Mouse (Mus musculus) forebrain, embryonic 14.5 days (tissue): ENCODE results near the gene Zfp764. TPM values are rescaled to one million over a fixed set of nuclear protein-coding genes. Genes with fewer than 3 reads are reported as not detected.
"Not testable (repeated sequence)": the region's sequence is repeated elsewhere in the genome, so short reads cannot be mapped to it uniquely, and the experiment has no call there.

Source experiments
- ATAC-seq: fragments of 200-750 bp; cut with Nextera tagmentation; 2 replicates; pipeline ENCODE4 v1.8.0; 2017; ENCODE audit warnings: mild to moderate bottlenecking, moderate library complexity
- DNase-seq: peaks from one replicate; pipeline ENCODE4 v3.0.0-alpha.2; 2015; ENCODE audit warnings: low spot score
- H3K27ac ChIP-seq: fragments of 300-500 bp; sonication (generic); 2 replicates; pipeline ENCODE4 v1.5.1; 2014; ENCODE audit warnings: low read depth, mild to moderate bottlenecking, control low read depth, low read length, moderate library complexity
- H3K27me3 ChIP-seq: fragments of 300-500 bp; sonication (generic); replicated peaks from 2 replicates; pipeline ENCODE4 v1.6.1; 2014; ENCODE audit warnings: low read length, control low read depth, mixed read lengths; ENCODE audit not compliant: control insufficient read depth, insufficient read depth
- H3K36me3 ChIP-seq: fragments of 300-500 bp; sonication (generic); 2 replicates; pipeline ENCODE4 v1.6.1; 2014; ENCODE audit warnings: low read length, control low read depth; ENCODE audit not compliant: control insufficient read depth, insufficient read depth
- H3K4me1 ChIP-seq: fragments of 300-500 bp; sonication (generic); 2 replicates; pipeline ENCODE4 v1.6.1; 2014; ENCODE audit warnings: antibody characterized with exemption, low read length, control low read depth; ENCODE audit not compliant: control insufficient read depth, insufficient read depth
- H3K4me2 ChIP-seq: fragments of 300-500 bp; sonication (generic); 2 replicates; pipeline ENCODE4 v1.6.1; 2014; ENCODE audit warnings: mild to moderate bottlenecking, control low read depth, low read length
- H3K4me3 ChIP-seq: fragments of 300-500 bp; sonication (generic); 2 replicates; pipeline ENCODE4 v1.5.1; 2014; ENCODE audit warnings: low read depth, low read length, control low read depth
- H3K9ac ChIP-seq: fragments of 300-500 bp; sonication (generic); 2 replicates; pipeline ENCODE4 v1.6.1; 2014; ENCODE audit warnings: mild to moderate bottlenecking, low read length, control low read depth, moderate library complexity
- H3K9me3 ChIP-seq: fragments of 300-500 bp; sonication (generic); replicated peaks from 2 replicates; pipeline ENCODE4 v1.6.1; 2016; ENCODE audit warnings: low read length, control low read depth, mixed read lengths; ENCODE audit not compliant: control insufficient read depth
- WGBS: fragments of 180-500 bp; shearing (Covaris S2); extraction: QIAGEN DNeasy Blood & Tissue Kit; methylation state at CpG from one replicate; pipeline ENCODE4 v1.1.7; 2014; 5-methylcytosine and 5-hydroxymethylcytosine counted together
- polyA plus RNA-seq: library from polyadenylated mRNA; unstranded; fragments of >200 nt; fragmentation: Nextera tagmentation; extraction: Ambion mirVana; gene quantifications from 2 replicates; pipeline ENCODE4 v1.2.1, GENCODE M21; 2014

The Zfp764 gene
- polyA plus RNA-seq, result 4.4 and 4.5 TPM in 2 replicates

DNA sequence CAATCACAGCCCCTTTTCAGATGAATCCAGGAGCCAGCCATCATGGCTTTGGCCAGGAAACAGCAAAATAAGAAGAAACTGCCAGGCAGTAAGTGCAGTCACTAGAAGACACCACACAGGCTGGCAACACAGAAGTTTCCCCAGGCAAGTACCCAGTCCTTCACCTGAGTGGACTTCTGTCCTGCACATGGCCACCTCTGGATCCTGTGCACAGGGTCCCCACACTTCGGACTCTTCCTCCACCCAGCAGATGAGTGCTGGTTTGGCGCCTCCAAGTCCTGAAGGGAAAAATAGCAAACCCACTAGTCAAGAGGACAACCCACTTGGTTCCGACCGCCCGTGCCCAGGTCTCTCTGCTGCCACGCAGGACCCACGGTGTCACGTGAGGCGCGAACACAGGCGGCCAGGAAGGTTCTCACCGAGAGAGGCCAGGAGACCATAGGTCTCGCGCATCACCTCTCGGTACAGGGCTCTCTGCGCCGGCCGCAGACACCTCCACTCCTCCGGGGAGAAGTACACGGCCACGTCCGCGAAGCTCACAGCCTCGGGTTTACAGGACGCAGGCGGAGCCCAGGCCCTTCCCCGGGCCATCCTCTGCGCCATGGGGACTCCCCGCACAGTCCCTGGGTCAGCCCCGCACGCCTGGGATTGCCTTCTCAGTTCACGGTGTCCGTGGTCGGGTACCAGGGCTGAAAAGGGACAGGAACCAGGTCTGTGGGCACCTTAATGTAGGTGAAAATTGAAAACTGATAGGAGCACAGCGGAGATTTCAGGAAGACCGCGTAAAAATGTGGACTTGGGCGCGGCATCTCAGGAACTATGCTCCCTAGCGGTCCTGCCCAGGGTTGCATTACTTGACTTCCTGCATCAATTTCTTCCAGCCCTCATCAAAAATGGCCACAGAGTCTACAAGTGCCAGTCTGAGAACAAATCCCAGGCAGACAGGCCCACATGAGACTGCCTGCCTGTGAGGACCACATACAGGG is at the start of gene Zfp764:
Gene Zfp764, minus strand, starts transcription at position 821 of the 986 bp plus-strand sequence.
- peak within 1 kb of the TSS; percentile 46 for H3K4me3 ChIP-seq
- DNase-seq, result peak; percentile 93

DNA sequence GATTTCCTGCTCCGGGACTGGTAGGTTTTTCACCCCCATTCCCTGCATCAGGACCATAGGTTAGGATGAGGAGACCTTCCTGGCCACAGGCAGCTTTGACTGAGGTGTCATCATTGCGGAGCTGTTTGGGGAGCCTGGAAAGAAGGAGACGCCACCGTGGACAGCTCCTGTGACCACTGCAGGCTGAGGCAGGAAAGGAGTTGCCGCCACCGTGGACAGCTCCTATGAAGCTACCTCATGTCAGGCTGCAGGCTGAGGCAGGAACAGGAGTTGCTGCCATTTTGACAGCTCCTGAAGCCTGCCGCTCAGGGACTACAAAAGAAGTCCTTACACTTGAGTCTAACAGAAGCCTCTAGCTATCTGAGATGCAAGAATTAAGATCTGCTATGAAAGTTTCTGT is 48.3 kb upstream of the Zfp764 start:
- peaks cover 15% of the 10 kb centered on the region for H3K4me1 ChIP-seq
- ATAC-seq (no peak), DNase-seq (no peak)
- peaks cover 3% of the 10 kb centered on the region; the same call in 1 of the 2 replicates for H3K9me3 ChIP-seq
- no peak overlapping the region for H3K4me2 ChIP-seq
- H3K36me3 ChIP-seq, result peaks cover 42% of the 10 kb centered on the region
- WGBS, result 95% methylated on average over 7 of the region's 7 CpGs
- no peak overlapping the region for H3K4me3 ChIP-seq
- H3K9ac ChIP-seq, result no peak overlapping the region
- H3K27me3 ChIP-seq, result no peaks in the 10 kb centered on the region
- H3K27ac ChIP-seq, result no peak overlapping the region

More for the DNA sequence above, at the start of gene Zfp764:
- H3K36me3 ChIP-seq, H3K4me1 ChIP-seq, H3K27ac ChIP-seq, H3K9me3 ChIP-seq, H3K27me3 ChIP-seq: not testable (repeated sequence)
- peak within 1 kb of the TSS; percentile 77 for H3K9ac ChIP-seq
- peak within 1 kb of the TSS; percentile 80 for H3K4me2 ChIP-seq
- peak; percentile 89 for ATAC-seq
- 11% methylated on average over 40 of the region's 40 CpGs for WGBS

DNA sequence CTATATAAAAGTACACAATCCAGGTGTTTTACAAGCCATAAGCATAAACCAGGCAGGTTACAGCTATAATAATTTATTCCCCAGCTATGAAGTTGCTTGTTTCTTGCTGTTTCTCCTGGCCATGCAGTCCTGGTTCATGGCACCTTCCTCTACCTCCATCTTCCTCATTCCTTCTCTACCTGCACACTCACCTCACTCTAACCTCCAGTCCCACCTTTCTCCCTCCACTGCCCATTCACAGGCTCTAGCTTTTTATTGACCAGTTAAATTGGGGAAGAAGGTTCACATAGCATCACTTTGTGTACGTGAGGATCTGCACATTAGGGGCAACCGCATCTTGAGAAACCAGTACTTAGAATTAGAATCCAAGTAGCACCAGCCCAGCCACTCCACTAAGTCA is 46.4 kb upstream of the Zfp764 start:
- Histone ChIP-seq H3K9ac (no peak overlapping the region), H3K27ac (no peak overlapping the region), H3K4me3 (no peak overlapping the region), H3K27me3 (no peaks in the 10 kb centered on the region), H3K36me3 (peaks cover 35% of the 10 kb centered on the region), H3K4me1 (peaks cover 17% of the 10 kb centered on the region), H3K4me2 (no peak overlapping the region), H3K9me3 (peaks cover 3% of the 10 kb centered on the region; the same call in 1 of the 2 replicates)
- 98% methylated on average over 2 of the region's 2 CpGs for WGBS
- DNase-seq (no peak), ATAC-seq (no peak)

DNA sequence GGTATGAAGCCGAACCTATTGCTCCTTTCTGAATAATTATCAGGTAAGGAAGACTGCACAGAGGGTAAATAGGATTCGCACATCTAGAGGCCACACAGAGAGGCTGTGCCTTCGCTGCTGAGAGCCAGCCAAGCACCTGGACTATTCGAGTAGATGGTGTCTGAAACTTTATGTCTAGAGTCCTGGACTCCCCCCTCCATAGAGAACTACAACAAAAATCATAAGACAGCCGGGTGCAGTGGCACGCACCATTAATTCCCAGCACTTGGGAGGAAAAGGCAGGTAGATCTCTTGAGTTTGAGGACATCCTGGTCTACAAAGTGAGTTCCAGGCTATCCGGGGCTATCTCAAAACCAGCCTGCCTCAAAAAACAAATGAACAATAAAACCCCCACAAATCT is 43.3 kb upstream of the Zfp764 start:
- H3K27ac ChIP-seq, result no peak overlapping the region
- 73% methylated on average over 7 of the region's 7 CpGs for WGBS
- H3K27me3 ChIP-seq, result no peaks in the 10 kb centered on the region

DNA sequence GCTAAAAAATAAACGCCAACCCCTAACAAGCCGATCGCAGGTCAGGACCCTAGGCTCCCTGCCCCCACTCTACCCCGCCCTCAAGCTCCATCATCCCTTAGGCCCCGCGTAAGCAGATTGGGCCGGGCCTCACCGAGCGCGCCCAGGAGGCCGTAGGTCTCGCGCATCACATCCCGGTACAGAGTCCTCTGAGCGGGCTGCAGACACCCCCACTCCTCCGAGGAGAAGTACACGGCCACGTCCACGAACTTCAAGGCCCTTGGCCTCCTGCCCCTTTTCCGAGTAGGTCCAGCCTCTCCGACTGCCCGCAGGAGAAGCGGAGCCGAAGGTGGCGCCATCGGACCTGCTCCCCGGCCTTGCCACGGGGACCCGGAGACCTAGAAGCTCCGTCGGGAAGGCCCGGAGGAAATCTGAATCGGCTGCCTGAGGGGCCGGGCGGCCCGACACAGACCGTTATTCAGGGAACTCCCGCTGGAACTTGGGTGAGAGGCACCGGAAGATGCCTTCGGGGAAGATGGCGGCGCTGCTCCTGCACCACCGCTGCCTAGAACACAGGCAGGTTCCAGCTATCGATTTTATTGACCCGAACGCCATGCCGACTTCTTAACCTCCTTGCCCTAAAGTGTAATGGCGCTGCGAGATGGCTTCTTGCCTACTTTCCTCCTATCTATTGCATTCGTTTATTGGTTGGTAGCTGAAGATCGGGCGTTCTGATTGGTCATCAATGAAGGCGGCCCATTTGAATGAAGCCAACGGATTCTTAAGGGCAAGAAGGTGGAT is 42.1 kb upstream of the Zfp764 start, which contains the start of gene Zfp689:
Gene Zfp689, minus strand, starts transcription at position 638 of the 780 bp plus-strand sequence.
- no peaks in the 10 kb centered on the region for H3K9me3 ChIP-seq
- peak within 1 kb of the TSS; percentile 97 for H3K9ac ChIP-seq
- under 1% methylated on average over 54 of the region's 54 CpGs for WGBS
- H3K36me3 ChIP-seq, result peaks cover 39% of the 10 kb centered on the region
- peak within 1 kb of the TSS; percentile 93 for H3K27ac ChIP-seq
- ATAC-seq (peak; percentile 93), DNase-seq (peak; percentile 98)
- H3K27me3 ChIP-seq, result no peaks in the 10 kb centered on the region
- peak within 1 kb of the TSS; percentile 98 for H3K4me3 ChIP-seq
- H3K4me1 ChIP-seq, result peaks cover 22% of the 10 kb centered on the region
- H3K4me2 ChIP-seq, result peak within 1 kb of the TSS; percentile 85

More for the DNA sequence above, 43.3 kb upstream of the Zfp764 start:
- H3K4me2 ChIP-seq, result peak overlapping the region; percentile 85
- ATAC-seq (no peak), DNase-seq (no peak)
- H3K4me1 ChIP-seq, result peaks cover 22% of the 10 kb centered on the region
- no peaks in the 10 kb centered on the region for H3K9me3 ChIP-seq
- peak overlapping the region; percentile 98 for H3K4me3 ChIP-seq
- H3K36me3 ChIP-seq, result peaks cover 30% of the 10 kb centered on the region
- peak overlapping the region; percentile 97 for H3K9ac ChIP-seq

DNA sequence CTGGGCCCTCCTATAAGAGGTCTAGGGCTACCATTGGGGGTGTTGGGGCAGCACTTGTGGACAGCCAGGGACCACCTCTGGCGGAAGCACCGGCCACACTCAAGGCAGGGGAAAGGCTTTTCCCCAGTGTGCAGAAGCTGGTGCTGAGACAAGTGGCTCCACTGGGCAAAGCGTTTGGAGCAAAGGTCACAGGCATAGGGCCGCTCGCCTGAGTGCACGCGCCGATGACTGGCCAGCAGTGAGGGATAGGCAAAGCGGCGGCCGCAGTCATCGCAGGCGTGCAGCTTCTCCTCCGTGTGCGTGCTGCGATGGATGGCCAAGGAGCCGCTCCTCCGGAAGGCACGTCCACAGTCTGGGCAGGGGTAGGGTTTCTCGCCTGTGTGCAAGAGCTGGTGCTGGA is 37.4 kb upstream of the Zfp764 start:
- H3K36me3 ChIP-seq, result peaks cover 50% of the 10 kb centered on the region
- no peak overlapping the region for H3K4me2 ChIP-seq
- no peak overlapping the region for H3K27ac ChIP-seq
- no peak overlapping the region for H3K9ac ChIP-seq
- no peaks in the 10 kb centered on the region for H3K9me3 ChIP-seq
- WGBS, result 90% methylated on average over 20 of the region's 20 CpGs
- no peaks in the 10 kb centered on the region for H3K27me3 ChIP-seq
- DNase-seq (no peak), ATAC-seq (no peak)
- H3K4me3 ChIP-seq, result no peak overlapping the region
- peaks cover 4% of the 10 kb centered on the region; the same call in 1 of the 2 replicates for H3K4me1 ChIP-seq

DNA sequence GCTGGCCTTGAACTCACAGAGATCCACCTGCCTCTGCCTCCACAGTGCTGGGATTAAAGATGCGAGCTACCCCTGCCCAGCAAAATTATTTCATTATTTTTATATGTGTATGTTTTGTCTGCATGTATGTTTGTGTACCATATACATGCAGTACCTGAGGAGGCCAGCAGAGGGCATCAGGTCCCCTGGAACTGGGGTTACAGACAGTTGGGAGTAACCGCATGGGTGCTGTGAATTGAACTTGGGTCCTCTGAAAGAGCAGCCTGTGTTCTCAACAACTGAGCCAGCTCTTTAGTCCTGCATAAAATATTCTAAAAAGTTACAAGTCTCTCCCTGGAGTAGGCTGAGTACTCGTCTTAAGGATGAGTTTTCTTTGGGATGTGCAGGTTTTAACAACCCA is 31.1 kb upstream of the Zfp764 start:
- no peak for DNase-seq
- WGBS, result 91% methylated on average over 3 of the region's 3 CpGs
- H3K4me3 ChIP-seq, result no peak overlapping the region
- ATAC-seq, result no peak
- peaks cover 14% of the 10 kb centered on the region for H3K36me3 ChIP-seq
- no peak overlapping the region for H3K27ac ChIP-seq
- 0 out of 2 replicates have a peak, but pooled peaks cover 2% of the 10 kb centered on the region for H3K27me3 ChIP-seq
- no peak overlapping the region for H3K4me2 ChIP-seq
- no peaks in the 10 kb centered on the region for H3K4me1 ChIP-seq
- 0 out of 2 replicates have a peak, but pooled peaks cover 2% of the 10 kb centered on the region for H3K9me3 ChIP-seq
- H3K9ac ChIP-seq, result no peak overlapping the region

DNA sequence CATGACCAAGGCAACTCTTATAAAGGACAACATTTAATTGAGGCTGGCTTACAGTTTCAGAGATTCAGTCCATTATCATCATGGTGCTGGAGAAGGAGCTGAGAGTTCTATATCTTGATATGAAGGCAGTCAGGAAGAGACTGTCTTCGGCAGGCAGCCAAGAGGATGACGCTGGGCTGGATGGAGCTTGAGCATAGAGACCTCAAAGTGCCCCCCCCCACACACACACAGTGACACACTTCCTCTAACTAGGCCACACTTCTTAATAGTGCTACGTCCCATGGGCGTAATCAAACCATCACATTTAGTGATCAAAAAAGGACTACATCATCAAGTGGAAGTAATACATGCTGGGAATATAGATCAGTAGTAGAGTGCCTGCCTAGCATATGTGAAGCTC is 28.6 kb upstream of the Zfp764 start:
- H3K9me3 ChIP-seq, result 0 out of 2 replicates have a peak, but pooled peaks cover 2% of the 10 kb centered on the region
- H3K4me2 ChIP-seq, result no peak overlapping the region
- WGBS, result 95% methylated on average over 4 of the region's 4 CpGs
- no peak overlapping the region for H3K27ac ChIP-seq
- ATAC-seq (no peak), DNase-seq (no peak)
- H3K4me1 ChIP-seq, result no peaks in the 10 kb centered on the region
- H3K9ac ChIP-seq, result no peak overlapping the region
- H3K4me3 ChIP-seq, result no peak overlapping the region
- peaks cover 5% of the 10 kb centered on the region; the same call in 1 of the 2 replicates for H3K27me3 ChIP-seq
- H3K36me3 ChIP-seq, result no peaks in the 10 kb centered on the region
